Mouse (Mus musculus) ES-E14 (cell line): ENCODE results near the gene Ski. TPM values are rescaled to one million over a fixed set of nuclear protein-coding genes. Genes with fewer than 3 reads are reported as not detected.

Experiments used
- DNase-seq: peaks from one replicate; pipeline ENCODE4 v3.0.0-alpha.2; 2013; ENCODE audit warnings: low read depth, low spot score
- H3K27ac ChIP-seq: 2 replicates; pipeline ENCODE4 v1.5.1; 2012; ENCODE audit warnings: low read depth, mild to moderate bottlenecking, low read length, moderate library complexity, mixed read lengths; ENCODE audit not compliant: poor library complexity, insufficient read depth, severe bottlenecking
- H3K36me3 ChIP-seq: 2 replicates; pipeline ENCODE4 v1.6.1; 2012; ENCODE audit warnings: mild to moderate bottlenecking, low read length, moderate library complexity, mixed read lengths; ENCODE audit not compliant: control insufficient read depth, poor library complexity, insufficient read depth, severe bottlenecking
- H3K4me1 ChIP-seq, 2 experiments: fragments of 150-350 bp in 1 of 2; sonication (generic) in 1 of 2; 2 replicates each; pipeline ENCODE4 v1.6.1; 2012; ENCODE audit warnings: low read length in 2 of 2, mild to moderate bottlenecking in 1 of 2, mixed read lengths in 1 of 2; ENCODE audit not compliant: control insufficient read depth in 2 of 2, insufficient read depth in 2 of 2, poor library complexity in 1 of 2
- H3K4me3 ChIP-seq, 2 experiments: fragments of 150-350 bp in 1 of 2; sonication (generic) in 1 of 2; 2 replicates each; pipeline ENCODE4 v1.5.1; 2012; ENCODE audit warnings: low read length in 2 of 2, low read depth in 1 of 2, mild to moderate bottlenecking in 1 of 2, mixed read lengths in 1 of 2; ENCODE audit not compliant: insufficient read depth in 1 of 2, poor library complexity in 1 of 2, severe bottlenecking in 1 of 2
- H3K9ac ChIP-seq: 2 replicates; pipeline ENCODE4 v1.6.1; 2012; ENCODE audit warnings: low read depth, mild to moderate bottlenecking, low read length, mixed read lengths; ENCODE audit not compliant: poor library complexity, insufficient read depth, severe bottlenecking
- H3K9me3 ChIP-seq: fragments of 150-350 bp; sonication (generic); 2 replicates; pipeline ENCODE4 v1.6.1; 2012; ENCODE audit warnings: low read depth, mild to moderate bottlenecking, low read length; ENCODE audit not compliant: control insufficient read depth, insufficient read depth
- CHD2 ChIP-seq: IDR thresholded peaks from 2 replicates; pipeline ENCODE4 v1.6.1; 2014; ENCODE audit warnings: mild to moderate bottlenecking, low read depth, low read length, inconsistent platforms
- HCFC1 ChIP-seq: IDR thresholded peaks from 2 replicates; pipeline ENCODE4 v1.6.1; 2012; ENCODE audit warnings: low read length, inconsistent platforms, borderline replicate concordance; ENCODE audit not compliant: insufficient read depth
- MAFK ChIP-seq: IDR thresholded peaks from 2 replicates; pipeline ENCODE4 v1.6.1; 2014; ENCODE audit warnings: mild to moderate bottlenecking, low read depth, low read length, inconsistent platforms; ENCODE audit not compliant: insufficient read depth
- ZC3H11A ChIP-seq: IDR thresholded peaks from 2 replicates; pipeline ENCODE4 v1.6.1; 2012; ENCODE audit warnings: low read depth, mild to moderate bottlenecking, inconsistent platforms, low read length, borderline replicate concordance
- ZNF384 ChIP-seq: IDR thresholded peaks from 2 replicates; pipeline ENCODE4 v1.6.1; 2012; ENCODE audit warnings: low read depth, low read length, inconsistent platforms
- in situ Hi-C, 2 experiments: fragments of 600-800 bp; cut with MboI; formaldehyde crosslinking; loops; one replicate each; pipeline ENCODE4 v1.15.1; 2025; ENCODE audit warnings: low sequenced_read_pairs in 2 of 2, inconsistent platforms in 1 of 2; ENCODE audit not compliant: unreplicated experiment in 2 of 2
- total RNA-seq: library from RNA; depleted of rRNA; stranded (reverse); fragments of 300-350 nt; gene quantifications from 2 replicates; pipeline ENCODE4 v1.2.3, GENCODE M21; 2012

The Ski gene
- total RNA-seq, 1 experiment = 30.2 TPM

DNA sequence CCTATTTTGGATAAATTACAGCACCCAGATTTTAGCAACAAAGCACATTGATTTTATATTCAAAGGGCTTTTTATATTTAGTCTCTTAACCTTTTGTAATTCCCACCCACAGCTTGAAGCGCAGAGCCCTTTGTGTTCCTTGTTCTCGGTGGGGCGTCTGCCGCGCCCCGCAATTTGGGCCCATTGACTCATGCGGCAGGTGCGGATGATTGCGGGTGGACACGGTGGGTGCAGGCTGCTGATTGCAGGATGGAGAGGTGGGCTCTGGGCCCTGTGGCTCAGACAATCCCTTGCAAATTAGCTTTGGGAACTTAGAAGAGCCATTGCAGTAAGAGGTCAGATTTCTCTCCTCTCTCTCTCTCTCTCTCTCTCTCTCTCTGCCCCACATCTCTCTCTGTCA lies 104.1 kb downstream of the Ski start:
- in situ Hi-C loops = no loop called here
- H3K4me1 ChIP-seq = peaks cover 6 to 35% of the 10 kb centered on the region in 2 experiments; a peak in 3 of 4 replicates

DNA sequence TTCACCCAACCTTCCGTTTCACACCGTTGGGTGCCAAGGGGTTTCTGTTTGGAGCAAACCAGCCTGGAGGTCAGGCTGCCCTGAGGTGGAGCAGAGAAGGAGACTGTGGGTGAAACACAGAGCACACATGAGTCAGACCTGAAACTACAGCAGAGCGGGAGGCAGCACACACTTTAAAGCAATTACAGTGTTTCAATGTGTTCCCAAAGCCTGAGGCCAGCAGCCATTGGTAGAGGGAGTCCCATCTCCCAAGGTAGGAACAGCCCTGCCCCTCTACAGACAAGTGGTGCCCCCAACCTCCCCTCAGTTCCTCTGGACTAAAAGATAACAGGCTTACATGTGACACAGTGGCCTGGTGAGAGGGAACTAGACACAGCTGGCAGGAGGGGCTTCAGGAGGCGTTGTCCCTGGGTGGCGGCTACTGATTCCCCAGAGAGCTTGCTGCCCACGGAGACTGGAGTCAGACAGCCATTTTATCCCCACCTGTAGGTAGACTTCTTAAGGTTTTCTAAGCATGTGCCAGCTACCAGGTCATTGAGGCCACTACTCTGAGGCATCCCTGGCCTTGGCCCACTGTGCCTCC lies 104.9 kb downstream of the Ski start:
- TF ChIP-seq CHD2 = no peak
- TF ChIP-seq HCFC1 = no peak
- no peak for TF ChIP-seq ZC3H11A
- no peak for TF ChIP-seq ZNF384
- no peak for TF ChIP-seq MAFK
- Histone ChIP-seq H3K4me3 (no peak overlapping the region), H3K36me3 (no peaks in the 10 kb centered on the region), H3K9me3 (no peaks in the 10 kb centered on the region), H3K4me1 (peaks cover 6 to 35% of the 10 kb centered on the region in 2 experiments; a peak in 3 of 4 replicates), H3K9ac (no peak overlapping the region), H3K27ac (no peak overlapping the region)
- in situ Hi-C loops = no loop called here
- no peak for DNase-seq

More for the DNA sequence above, 104.1 kb downstream of the Ski start:
- H3K9ac ChIP-seq = no peak overlapping the region
- no peak overlapping the region for H3K4me3 ChIP-seq
- H3K27ac ChIP-seq = no peak overlapping the region
- DNase-seq = no peak
- H3K9me3 ChIP-seq = no peaks in the 10 kb centered on the region
- TF ChIP-seq ZC3H11A (no peak), HCFC1 (no peak), ZNF384 (no peak), MAFK (no peak), CHD2 (no peak)
- no peaks in the 10 kb centered on the region for H3K36me3 ChIP-seq

DNA sequence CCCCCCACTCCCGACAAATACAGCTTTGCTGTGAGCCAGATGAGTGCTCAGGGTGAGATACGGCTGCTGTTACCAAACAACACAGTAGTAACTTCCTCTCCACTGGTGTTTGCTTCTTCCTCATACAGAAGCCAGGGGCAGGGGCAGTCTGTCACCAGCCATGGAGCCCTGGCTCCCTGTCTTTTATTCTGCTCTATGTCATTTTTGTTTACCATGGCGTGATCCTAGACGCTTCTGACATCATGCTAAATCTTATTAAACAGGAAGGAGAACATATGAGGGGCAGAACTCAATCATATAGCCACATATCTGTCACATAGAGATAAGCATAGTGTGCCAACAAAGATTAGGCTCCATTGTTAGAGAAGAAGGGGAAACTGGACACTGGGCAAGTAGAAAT lies 105.8 kb downstream of the Ski start:
- H3K4me1 ChIP-seq = peaks cover 3 to 28% of the 10 kb centered on the region in 2 experiments; a peak in 3 of 4 replicates
- H3K9me3 ChIP-seq = no peaks in the 10 kb centered on the region
- in situ Hi-C loops = no loop called here
- no peak overlapping the region for H3K9ac ChIP-seq
- no peak overlapping the region for H3K4me3 ChIP-seq
- no peak for DNase-seq
- TF ChIP-seq HCFC1 (no peak), ZNF384 (no peak), MAFK (no peak), ZC3H11A (no peak), CHD2 (no peak)
- no peak overlapping the region for H3K27ac ChIP-seq
- H3K36me3 ChIP-seq = no peaks in the 10 kb centered on the region

DNA sequence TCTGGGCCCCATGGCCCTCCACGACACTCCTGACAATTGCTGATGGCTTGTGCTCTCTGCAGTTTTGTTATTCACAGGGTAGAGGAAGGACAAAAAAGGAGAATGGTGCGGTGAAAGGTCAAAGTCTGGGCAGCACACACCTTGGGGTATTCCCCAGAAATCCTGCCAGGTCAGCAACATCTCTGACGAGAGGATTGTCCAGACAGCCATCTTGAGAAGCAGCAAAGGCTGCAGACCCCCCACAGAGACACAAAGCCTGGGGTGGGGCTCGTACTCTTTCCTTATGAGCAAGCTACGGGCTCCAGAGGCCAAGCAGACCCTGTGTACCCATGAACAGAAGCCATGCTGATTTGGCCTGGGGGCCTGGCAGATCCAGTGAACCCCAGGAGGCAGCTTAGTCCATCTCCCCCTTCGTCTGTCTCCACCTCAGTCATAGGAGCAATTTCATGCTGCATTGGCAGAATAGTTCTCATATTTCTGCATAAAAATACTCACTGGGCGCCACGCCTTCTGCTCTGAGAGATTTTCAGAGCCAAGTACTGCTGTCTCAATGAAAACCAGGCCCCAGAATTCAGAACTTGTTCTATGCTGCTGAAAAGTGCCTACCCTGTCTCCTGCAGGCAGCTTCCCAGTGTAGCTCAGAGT lies 108.5 kb downstream of the Ski start:
- in situ Hi-C loops = no loop called here
- TF ChIP-seq MAFK = peak; percentile 80
- no peak for TF ChIP-seq ZNF384
- Histone ChIP-seq H3K27ac (no peak overlapping the region), H3K9ac (no peak overlapping the region), H3K4me3 (no peak overlapping the region), H3K4me1 (peaks cover 3 to 17% of the 10 kb centered on the region in 2 experiments; a peak in 3 of 4 replicates), H3K36me3 (no peaks in the 10 kb centered on the region), H3K9me3 (no peaks in the 10 kb centered on the region)
- peak; percentile 37 for DNase-seq
